Mouse (Mus musculus): ENCODE measurements around the gene Ctnna3. TPM values are rescaled to one million over a fixed set of nuclear protein-coding genes. Genes with fewer than 3 reads are reported as not detected.
"Not testable (repeated sequence)": the region's sequence is repeated elsewhere in the genome, so short reads cannot be mapped to it uniquely, and the experiment has no call there.

The Ctnna3 gene
- polyA plus RNA-seq, 1 experiment from 2014 or later = 1.8 TPM

DNA sequence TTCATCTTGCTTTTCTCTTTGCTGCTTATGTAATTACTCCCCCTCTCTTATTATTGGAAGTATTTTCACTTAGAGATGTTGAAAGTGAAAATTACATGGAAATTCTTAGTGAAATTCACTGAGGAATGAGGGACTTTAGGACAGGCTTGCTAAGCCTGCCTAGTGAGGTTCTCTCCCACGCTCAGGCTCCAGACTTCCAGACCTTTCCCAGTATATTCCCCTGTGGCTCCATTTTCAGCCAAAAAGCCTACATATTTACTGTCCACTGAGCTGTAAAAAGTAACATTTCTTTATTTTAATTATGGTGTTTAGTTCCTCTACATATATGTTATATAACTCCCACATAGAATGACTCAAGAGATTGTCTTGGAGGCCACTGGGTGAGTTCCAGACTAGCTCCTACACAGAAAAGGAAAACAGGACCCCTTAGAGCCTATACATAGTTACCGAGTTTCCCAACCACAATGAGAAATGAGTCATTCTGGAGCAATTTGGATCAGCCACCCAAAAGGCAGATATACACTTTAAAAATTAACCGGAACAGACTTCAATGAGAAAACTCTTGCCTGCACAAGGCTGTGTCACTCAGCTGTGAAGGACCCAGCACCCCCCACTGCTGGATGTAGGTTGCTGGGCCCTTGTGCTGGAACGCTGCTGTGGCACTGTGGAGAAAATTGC lies 912.9 kb downstream of the Ctnna3 start:
- H3K4me3 ChIP-seq = no peak overlapping the region
- H3K27me3 ChIP-seq = no peaks in the 10 kb centered on the region
- WGBS = 67% methylated on average over 4 of the region's 4 CpGs
- H3K27ac ChIP-seq (replicated peaks) = no peak overlapping the region
- H3K4me1 ChIP-seq (replicated peaks) = no peaks in the 10 kb centered on the region
- H3K36me3 ChIP-seq = no peaks in the 10 kb centered on the region
- ATAC-seq (ENCODE audit: low FRiP score, low read depth) = no peak
- no peak overlapping the region for H3K4me2 ChIP-seq
- no peak overlapping the region for H3K9ac ChIP-seq
- H3K9me3 ChIP-seq = no peaks in the 10 kb centered on the region

DNA sequence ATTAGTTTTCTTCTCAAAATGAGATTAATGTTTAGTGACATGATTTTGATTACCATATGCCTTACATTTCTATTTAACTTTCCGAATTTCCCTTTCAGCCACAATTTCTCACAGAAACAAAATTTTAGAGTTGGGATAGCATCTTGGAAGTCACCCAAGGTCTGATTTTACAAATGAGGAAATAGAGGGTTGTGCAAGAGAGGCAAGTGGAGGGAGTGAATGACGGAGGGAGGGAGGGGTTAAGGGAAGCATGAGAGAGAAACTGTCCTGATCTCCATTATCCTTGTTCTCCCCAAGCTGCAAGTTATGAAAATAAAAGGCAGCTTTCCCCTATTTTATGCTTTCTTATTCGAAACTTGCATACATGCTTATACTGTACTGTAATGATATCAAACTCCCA lies 943.4 kb downstream of the Ctnna3 start:
- Histone ChIP-seq H3K4me1 (replicated peaks) (no peaks in the 10 kb centered on the region), H3K4me2 (no peak overlapping the region), H3K4me3 (no peak overlapping the region), H3K9ac (no peak overlapping the region), H3K36me3 (no peaks in the 10 kb centered on the region), H3K27ac (replicated peaks) (no peak overlapping the region), H3K9me3 (no peaks in the 10 kb centered on the region), H3K27me3 (no peaks in the 10 kb centered on the region)
- no peak for ATAC-seq (ENCODE audit: low FRiP score, low read depth)
- 85% methylated on average over 3 of the region's 3 CpGs for WGBS

DNA sequence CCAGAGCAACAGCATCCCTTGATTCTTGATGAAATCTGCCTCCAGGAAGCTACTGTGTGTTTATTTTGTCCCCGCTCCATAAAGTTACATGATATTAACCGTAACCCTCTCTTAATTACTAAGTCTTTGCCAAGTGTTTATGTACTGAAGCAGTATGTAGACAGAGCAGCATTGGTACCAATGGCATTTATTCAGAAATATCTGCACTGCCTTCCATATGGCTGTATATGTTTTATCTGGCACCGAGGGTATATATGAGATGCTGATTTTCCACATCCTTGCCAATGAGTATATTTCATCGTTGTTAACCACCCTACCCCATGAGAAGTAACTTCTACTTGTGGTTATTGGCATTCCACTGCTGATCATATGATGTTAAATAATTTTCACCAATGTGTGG lies 947.9 kb downstream of the Ctnna3 start:
- Histone ChIP-seq H3K4me1 (replicated peaks) (no peaks in the 10 kb centered on the region), H3K4me2 (no peak overlapping the region), H3K9ac (no peak overlapping the region), H3K36me3 (no peaks in the 10 kb centered on the region), H3K27ac (replicated peaks) (no peak overlapping the region), H3K27me3 (no peaks in the 10 kb centered on the region), H3K9me3 (no peaks in the 10 kb centered on the region), H3K4me3 (no peak overlapping the region)
- ATAC-seq (ENCODE audit: low FRiP score, low read depth) = no peak
- 91% methylated on average over 4 of the region's 4 CpGs for WGBS

- Histone ChIP-seq H3K36me3 (no peaks in the 10 kb centered on the region), H3K27me3 (no peaks in the 10 kb centered on the region), H3K9ac (no peak overlapping the region), H3K4me3 (no peak overlapping the region), H3K4me2 (no peak overlapping the region), H3K27ac (replicated peaks) (no peak overlapping the region), H3K9me3 (no peaks in the 10 kb centered on the region), H3K4me1 (replicated peaks) (no peaks in the 10 kb centered on the region)
- no peak for ATAC-seq (ENCODE audit: low FRiP score, low read depth)
- WGBS = 31% methylated on average over 2 of the region's 2 CpGs
Observed at GRCm38 (mm10) chr10:64396579-64396978, 966.7 kb downstream of the Ctnna3 start.

DNA sequence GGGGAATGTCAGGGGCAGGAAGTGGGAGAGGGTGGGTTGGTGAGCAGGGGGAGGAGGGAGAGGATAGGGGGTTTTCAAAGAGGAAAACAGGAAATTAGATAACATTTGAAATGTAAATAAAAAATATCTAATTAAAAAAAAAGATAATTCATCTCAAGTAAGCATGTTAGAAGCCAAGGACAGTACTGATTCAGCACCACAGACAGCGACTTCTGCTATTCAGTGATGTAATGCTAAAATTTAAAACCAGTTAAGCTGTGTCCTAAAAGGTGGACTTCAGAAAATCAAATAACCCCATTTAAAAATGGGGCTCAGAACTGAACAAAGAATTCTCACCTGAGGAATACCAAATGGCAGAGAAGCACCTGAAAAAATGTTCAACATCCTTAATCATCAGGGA lies 988.5 kb downstream of the Ctnna3 start:
- 46% methylated on average over 1 of the region's 1 CpGs for WGBS
- not testable (repeated sequence) for ATAC-seq (ENCODE audit: low FRiP score, low read depth); H3K4me2 ChIP-seq

DNA sequence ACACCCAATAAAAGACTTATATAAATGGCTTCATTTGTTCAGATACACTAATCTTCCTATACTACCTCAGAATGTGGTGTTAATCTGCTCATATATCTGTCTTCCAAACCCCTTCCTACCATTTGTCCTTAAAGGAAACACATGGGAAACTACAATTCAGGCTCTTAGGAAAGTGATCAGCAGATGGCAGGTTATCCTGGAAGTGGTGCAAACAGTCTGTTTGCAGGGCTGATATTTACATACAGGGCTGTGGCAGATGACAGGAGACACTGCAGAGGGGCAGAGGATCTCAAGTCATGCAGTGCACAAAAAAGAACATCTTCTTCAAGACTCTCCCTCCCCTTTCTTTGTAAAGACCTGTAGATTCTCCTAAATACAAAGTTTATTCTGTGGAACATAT lies 1008.8 kb downstream of the Ctnna3 start:
- no peak overlapping the region for H3K9ac ChIP-seq
- H3K4me1 ChIP-seq (replicated peaks) = no peaks in the 10 kb centered on the region
- no peak overlapping the region for H3K4me3 ChIP-seq
- no peaks in the 10 kb centered on the region for H3K27me3 ChIP-seq
- H3K27ac ChIP-seq (replicated peaks) = no peak overlapping the region
- ATAC-seq (ENCODE audit: low FRiP score, low read depth) = no peak
- no peaks in the 10 kb centered on the region for H3K9me3 ChIP-seq
- H3K36me3 ChIP-seq = no peaks in the 10 kb centered on the region
- H3K4me2 ChIP-seq = no peak overlapping the region

More for the DNA sequence above, 988.5 kb downstream of the Ctnna3 start:
- not testable (repeated sequence) for H3K9ac ChIP-seq; H3K27me3 ChIP-seq; H3K4me3 ChIP-seq; H3K36me3 ChIP-seq; H3K9me3 ChIP-seq; H3K4me1 ChIP-seq (replicated peaks); H3K27ac ChIP-seq (replicated peaks)

DNA sequence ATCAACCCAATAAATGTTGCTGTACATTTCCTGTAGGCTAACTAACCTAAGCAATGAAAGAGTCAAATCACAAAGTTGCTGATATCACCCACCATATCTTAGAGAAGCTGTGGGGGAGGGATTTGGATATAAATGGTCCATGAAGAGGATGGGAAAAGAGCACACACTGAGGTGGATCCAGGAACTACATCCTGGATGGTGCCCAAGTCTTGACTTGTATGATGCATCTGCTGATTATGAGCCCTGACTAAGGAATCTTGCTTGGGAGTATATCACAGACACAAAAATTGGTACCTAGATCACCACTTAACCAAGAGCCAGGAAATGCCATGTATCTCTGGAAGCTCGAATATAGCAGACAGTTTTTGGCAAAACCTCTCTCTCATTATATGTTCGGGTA lies 1018.7 kb downstream of the Ctnna3 start:
- no peaks in the 10 kb centered on the region for H3K9me3 ChIP-seq
- H3K4me1 ChIP-seq (replicated peaks) = no peaks in the 10 kb centered on the region
- WGBS = 82% methylated on average over 2 of the region's 2 CpGs
- H3K27ac ChIP-seq (replicated peaks) = no peak overlapping the region
- no peak overlapping the region for H3K4me2 ChIP-seq
- H3K36me3 ChIP-seq = no peaks in the 10 kb centered on the region
- H3K27me3 ChIP-seq = no peaks in the 10 kb centered on the region
- ATAC-seq (ENCODE audit: low FRiP score, low read depth) = no peak
- H3K4me3 ChIP-seq = no peak overlapping the region
- H3K9ac ChIP-seq = no peak overlapping the region

- H3K4me1 ChIP-seq (replicated peaks) = no peaks in the 10 kb centered on the region
Observed at GRCm38 (mm10) chr10:64483281-64483680, 1053.4 kb downstream of the Ctnna3 start.

DNA sequence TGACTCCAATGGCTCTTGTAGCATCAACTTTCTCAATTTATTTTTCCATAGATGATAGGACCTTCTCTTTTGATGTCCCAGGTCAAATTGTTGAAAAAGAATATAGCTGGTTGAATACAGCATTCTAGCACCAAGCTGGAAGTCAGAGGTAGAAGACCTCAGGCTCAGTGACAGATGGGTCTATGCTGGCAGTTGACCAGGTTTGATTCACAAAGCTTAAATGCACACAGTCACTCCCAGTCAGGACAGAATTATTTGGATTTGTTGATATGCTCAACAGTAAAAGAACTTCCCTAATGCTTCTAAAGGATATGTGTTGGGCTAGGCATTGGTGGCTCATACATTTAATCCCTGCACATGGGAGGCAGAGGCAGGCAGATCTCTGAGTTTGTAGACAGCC lies 1059.6 kb downstream of the Ctnna3 start:
- no peak overlapping the region for H3K27ac ChIP-seq (replicated peaks)
- no peaks in the 10 kb centered on the region for H3K9me3 ChIP-seq
- H3K4me2 ChIP-seq = no peak overlapping the region
- H3K36me3 ChIP-seq = no peaks in the 10 kb centered on the region
- H3K9ac ChIP-seq = no peak overlapping the region
- ATAC-seq (ENCODE audit: low FRiP score, low read depth) = no peak
- H3K4me1 ChIP-seq (replicated peaks) = no peaks in the 10 kb centered on the region
- no peak overlapping the region for H3K4me3 ChIP-seq
- H3K27me3 ChIP-seq = no peaks in the 10 kb centered on the region

More at GRCm38 (mm10) chr10:64483281-64483680, 1053.4 kb downstream of the Ctnna3 start:
- no peak for ATAC-seq (ENCODE audit: low FRiP score, low read depth)
- no peak overlapping the region for H3K4me3 ChIP-seq
- H3K4me2 ChIP-seq = no peak overlapping the region
- WGBS = 81% methylated on average over 5 of the region's 5 CpGs
- H3K27ac ChIP-seq (replicated peaks) = no peak overlapping the region
- H3K36me3 ChIP-seq = no peaks in the 10 kb centered on the region
- no peaks in the 10 kb centered on the region for H3K27me3 ChIP-seq
- no peak overlapping the region for H3K9ac ChIP-seq
- H3K9me3 ChIP-seq = no peaks in the 10 kb centered on the region

DNA sequence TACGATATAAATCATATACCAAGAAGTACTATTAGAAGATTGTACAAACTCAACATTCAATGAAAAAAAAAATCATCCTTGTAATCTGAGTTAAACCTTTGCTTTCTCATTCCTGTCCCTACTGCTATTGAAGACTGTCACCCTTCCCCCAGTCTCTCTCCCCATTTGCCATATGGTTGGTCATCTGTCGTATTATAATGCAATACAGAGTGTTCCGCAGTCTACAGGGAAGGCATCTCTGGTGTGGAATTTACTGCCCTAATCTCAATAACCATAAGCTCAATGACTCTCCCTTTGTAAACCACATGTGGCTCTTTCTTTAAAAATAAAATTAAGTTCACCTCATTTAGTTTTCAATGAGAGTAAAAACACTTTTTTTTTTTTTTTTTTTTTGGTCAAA lies 1113.7 kb downstream of the Ctnna3 start:
- H3K4me3 ChIP-seq = no peak overlapping the region
- H3K27ac ChIP-seq (replicated peaks) = no peak overlapping the region
- H3K36me3 ChIP-seq = no peaks in the 10 kb centered on the region
- no peaks in the 10 kb centered on the region for H3K27me3 ChIP-seq
- no peak for ATAC-seq (ENCODE audit: low FRiP score, low read depth)
- no peaks in the 10 kb centered on the region for H3K9me3 ChIP-seq
- H3K9ac ChIP-seq = no peak overlapping the region
- WGBS = 50% methylated on average over 3 of the region's 3 CpGs
- no peaks in the 10 kb centered on the region for H3K4me1 ChIP-seq (replicated peaks)
- H3K4me2 ChIP-seq = no peak overlapping the region

DNA sequence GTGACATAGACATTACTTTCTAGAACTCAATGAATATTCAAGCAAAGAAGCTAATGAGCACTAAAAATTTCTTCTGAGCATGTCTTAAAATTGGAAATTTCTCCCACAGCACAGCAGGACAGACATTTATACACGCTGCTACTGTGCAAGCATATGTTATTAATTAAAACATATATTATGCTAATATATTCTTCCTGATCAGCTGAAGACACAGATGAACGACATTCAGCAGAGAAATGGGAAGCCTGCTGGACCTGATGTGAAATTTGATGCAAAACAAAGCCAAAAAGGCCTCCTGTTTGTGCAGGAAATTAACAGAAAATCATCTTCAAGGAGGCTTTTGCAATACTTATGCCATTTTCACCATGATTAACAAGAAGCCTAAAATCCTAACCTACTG lies 1114.5 kb downstream of the Ctnna3 start:
- Histone ChIP-seq H3K4me1 (replicated peaks) (no peaks in the 10 kb centered on the region), H3K4me3 (no peak overlapping the region), H3K4me2 (no peak overlapping the region), H3K27me3 (no peaks in the 10 kb centered on the region), H3K9me3 (no peaks in the 10 kb centered on the region), H3K9ac (no peak overlapping the region), H3K27ac (replicated peaks) (no peak overlapping the region), H3K36me3 (no peaks in the 10 kb centered on the region)
- no peak for ATAC-seq (ENCODE audit: low FRiP score, low read depth)
- 19% methylated on average over 2 of the region's 2 CpGs for WGBS

DNA sequence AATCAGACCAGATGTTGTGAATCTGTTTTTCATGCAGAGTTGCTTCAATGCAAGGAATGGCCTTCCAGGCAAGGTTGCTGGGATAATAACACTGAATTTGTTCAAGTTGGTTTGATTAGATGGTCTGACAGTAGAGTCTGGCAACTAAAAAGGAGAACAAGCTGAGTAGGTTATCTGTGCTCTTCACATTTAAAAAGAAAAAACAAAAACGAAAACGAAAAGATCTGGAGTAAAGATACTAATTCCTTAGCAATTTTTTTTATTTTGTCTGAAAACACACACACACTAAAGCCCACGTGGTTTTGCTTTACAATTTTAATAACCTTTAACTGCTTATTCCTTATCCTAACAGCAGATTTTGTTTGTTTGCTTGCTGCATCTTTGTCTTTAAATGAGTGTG lies 1141.4 kb downstream of the Ctnna3 start:
- Histone ChIP-seq H3K36me3 (no peaks in the 10 kb centered on the region), H3K4me1 (replicated peaks) (no peaks in the 10 kb centered on the region), H3K9me3 (no peaks in the 10 kb centered on the region), H3K4me2 (no peak overlapping the region), H3K9ac (no peak overlapping the region), H3K27me3 (no peaks in the 10 kb centered on the region), H3K27ac (replicated peaks) (no peak overlapping the region), H3K4me3 (no peak overlapping the region)
- no peak for ATAC-seq (ENCODE audit: low FRiP score, low read depth)
- WGBS = 88% methylated on average over 3 of the region's 3 CpGs

GRCm38 (mm10) chr10:64588116-64588515 lies 1158.2 kb downstream of the Ctnna3 start:
- 82% methylated on average over 2 of the region's 2 CpGs for WGBS
- H3K36me3 ChIP-seq = no peaks in the 10 kb centered on the region
- no peaks in the 10 kb centered on the region for H3K4me1 ChIP-seq (replicated peaks)
- no peak overlapping the region for H3K9ac ChIP-seq
- ATAC-seq (ENCODE audit: low FRiP score, low read depth) = no peak
- H3K27me3 ChIP-seq = no peaks in the 10 kb centered on the region
- no peak overlapping the region for H3K4me3 ChIP-seq
- H3K4me2 ChIP-seq = no peak overlapping the region
- H3K9me3 ChIP-seq = no peaks in the 10 kb centered on the region
- no peak overlapping the region for H3K27ac ChIP-seq (replicated peaks)
